Mouse (Mus musculus) spleen, adult 12 weeks (tissue): ENCODE results near the gene Tm4sf20.

ENCODE experiments used
- DNase-seq: peaks from one replicate; pipeline ENCODE4 v3.0.0; 2022; ENCODE audit warnings: low spot score

Gene Tm4sf20

DNA sequence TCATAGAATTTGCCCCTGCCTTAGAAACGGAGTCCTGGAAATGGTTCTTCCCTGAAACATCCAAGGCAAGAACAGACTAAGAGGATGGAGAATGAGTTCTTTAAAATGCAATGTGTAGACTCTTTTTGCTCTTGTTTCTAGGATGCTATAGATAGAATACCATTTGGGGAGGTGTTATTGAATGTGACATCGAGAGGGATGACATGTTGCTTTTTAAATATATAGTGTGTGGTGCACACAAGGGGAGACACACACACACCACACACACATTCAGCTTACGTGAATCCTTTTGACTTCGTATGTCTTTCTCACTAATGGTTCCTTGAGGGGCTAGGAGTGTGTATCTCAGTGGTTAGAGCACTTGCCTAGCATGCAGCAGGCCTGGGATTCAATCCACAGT, 7.0 kb upstream of the Tm4sf20 start:
- DNase-seq, result no peak

GRCm38 (mm10) chr1:82773208-82773607, 4.9 kb upstream of the Tm4sf20 start:
- no peak for DNase-seq

GRCm38 (mm10) chr1:82772428-82772827, 4.2 kb upstream of the Tm4sf20 start:
- DNase-seq, result no peak

DNA sequence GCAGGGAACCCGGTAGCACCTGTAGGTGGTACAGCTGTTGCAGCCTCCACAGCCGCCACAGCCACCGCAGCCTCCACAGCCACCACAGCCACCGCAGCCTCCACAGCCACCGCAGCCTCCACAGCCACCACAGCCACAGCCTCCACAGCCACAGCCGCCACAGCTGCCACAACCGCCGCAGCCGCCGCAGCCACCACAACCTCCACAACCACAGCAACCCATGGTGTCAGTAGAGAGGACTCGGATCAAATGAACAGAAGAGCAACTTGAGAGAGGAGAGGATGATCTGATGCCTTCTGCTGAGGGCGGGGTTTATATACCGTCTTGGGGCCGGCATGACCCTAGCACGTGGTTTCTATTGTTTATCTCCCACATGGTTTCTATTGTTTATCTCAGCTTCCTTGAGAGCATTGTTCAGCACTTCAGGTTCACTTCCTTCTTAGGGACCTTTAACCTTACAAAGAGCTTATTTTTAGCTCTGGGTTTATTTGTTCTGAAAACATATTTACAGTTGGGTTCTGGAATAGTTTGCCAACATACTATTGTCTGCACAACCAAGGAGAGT, 2.8 kb upstream of the Tm4sf20 start, which contains the start of gene Gm47791:
TSS of gene Gm47791 (minus strand) at position 222 of the 565 bp plus-strand sequence.
- DNase-seq, result no peak

DNA sequence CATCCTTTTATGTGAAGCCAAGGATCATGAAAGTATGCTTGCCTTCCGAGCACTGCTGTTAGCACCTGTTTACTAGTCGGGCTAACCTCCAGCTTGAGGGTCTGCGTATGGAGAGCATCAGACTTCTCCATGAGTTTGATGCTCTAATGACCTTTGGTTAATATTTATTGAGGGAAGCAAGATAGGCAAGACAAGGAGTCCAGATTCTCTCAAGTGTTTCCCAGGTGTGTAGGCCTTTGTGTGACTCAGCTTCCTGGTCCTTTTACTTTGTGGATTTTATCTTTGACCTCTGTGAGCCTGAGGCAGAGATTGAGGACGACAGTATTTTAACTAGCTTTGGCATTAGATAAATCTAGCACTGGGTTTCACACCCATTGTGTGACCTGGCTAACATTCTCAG, 1.6 kb downstream of the Tm4sf20 start:
- DNase-seq, result no peak

GRCm38 (mm10) chr1:82766227-82766626, 2.0 kb downstream of the Tm4sf20 start:
- no peak for DNase-seq

DNA sequence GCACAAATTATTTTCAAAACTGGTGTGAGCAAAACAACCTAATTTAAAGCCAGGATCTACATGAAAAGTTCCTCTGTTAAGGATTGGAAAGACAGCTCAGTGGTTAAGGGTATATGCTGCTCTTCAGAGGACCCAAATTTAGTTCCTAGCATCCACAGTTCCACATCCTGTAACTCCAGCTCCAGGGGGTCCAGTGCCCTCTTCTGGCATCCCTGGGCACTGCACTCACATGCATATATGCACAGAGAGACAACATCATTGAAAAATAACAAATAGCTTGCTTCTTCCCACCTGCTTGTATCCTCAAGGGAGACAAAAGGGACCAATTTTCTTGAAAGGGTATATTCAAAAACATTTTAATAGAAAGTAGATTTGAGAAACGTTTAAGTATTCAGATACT, 6.0 kb downstream of the Tm4sf20 start:
- no peak for DNase-seq

DNA sequence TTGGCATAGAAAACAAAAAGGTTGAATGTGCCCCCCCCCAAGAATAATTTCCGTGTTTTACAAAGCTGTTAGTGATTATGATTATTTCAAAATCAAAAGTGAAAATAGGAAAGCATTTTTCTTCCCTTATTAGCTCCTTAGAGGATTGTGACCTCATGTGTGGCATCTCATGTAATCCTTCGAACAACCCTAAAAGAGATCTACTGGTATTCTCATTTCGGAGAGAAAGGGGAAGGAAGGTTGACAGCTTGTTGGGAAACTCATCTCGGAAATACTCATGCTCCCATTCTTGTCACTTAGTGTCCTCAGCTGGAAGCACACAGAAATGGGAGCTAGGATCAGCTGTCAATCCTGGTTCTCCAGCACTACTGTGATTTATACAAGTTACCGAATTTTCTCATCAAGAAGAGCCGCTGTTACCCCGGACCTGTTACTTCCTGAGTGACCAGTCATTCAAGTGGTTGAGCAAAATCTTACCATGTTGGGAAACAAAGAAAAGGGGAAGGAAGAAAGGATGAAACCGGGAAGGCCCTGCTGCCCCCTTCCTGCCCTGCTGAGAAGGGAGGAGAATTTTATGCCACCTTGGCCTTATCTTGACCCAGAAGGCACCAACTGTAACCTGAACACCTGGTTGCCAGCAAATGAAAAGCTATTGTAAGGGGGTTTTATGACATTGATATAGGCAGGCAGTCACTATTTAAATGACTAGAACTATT, 6.6 kb downstream of the Tm4sf20 start:
- no peak for DNase-seq

- no peak for DNase-seq
These were observed 8.7 kb downstream of the Tm4sf20 start for GRCm38 (mm10) chr1:82759520-82759919.

DNA sequence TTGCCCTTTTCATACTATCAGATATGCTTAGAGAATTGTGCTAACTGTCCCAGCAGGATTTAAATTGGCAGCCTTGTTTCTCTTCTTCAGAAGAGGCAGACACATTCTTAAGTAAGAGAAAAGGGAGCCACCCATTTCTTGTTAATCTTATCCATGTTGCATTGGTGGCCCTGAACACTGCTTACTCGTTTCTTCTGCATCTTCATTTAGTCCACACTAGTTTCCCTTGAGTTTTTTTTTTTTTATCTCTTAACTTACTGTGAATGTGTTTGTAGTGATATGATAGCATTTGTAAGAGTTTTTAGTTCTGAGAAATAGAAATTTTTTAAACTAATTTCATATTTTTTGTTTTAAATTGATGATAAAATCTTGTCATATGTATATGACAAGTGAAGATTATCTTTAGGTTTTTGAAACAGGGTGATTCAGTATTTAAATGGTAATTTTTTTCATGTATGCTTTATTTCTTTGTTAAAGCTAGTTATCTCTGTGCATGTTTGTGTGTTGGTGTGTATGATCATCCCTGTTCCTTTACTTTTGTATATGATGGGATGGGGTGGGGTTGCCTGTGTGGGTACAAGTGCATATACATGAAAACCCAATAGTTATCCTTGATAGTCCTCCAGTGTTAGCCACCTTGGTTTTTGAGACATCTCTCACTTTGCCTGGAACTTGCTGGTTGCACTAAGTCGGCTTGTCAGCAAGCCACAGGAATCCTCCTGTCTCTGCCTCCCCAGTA, 20.4 kb downstream of the Tm4sf20 start:
- DNase-seq, result no peak

DNA sequence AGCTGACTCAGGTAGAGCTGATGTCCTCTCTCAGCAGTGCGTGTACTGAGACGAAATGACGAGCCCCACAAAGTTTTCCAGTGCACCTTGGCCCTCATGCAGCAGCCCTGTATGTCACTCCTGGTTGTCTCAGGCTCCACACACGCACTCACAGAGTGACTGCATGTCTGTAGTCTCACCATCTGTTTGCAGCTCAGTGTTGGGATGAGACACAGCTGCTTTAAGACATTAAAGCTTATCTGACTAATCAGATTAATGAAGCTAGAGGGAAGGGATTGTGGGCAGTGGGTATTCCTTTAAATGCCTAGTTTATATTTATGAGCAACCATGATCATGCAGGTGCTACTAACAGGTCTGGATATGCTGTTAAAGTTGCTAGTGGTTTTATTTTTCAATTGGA, 21.9 kb downstream of the Tm4sf20 start:
- no peak for DNase-seq

DNA sequence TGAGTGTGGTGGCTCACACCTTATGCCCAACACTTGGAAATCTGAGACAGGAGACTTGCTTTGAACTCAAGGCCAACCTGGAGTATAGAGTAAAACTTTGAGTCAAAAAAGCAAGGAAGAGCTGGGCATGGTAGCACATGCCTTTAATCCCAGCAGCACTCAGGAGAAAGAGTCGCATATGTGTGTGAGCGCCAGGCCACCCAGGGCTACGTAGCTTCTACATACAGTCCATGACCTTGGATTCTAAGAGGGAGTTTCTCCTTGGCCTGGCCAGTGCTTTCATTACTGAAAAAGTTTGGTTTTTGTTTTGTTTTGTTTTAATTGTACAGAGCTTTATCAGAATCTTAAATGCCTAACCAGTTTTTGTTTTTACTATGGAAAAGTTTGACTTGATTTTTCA, 24.3 kb downstream of the Tm4sf20 start:
- no peak for DNase-seq

DNA sequence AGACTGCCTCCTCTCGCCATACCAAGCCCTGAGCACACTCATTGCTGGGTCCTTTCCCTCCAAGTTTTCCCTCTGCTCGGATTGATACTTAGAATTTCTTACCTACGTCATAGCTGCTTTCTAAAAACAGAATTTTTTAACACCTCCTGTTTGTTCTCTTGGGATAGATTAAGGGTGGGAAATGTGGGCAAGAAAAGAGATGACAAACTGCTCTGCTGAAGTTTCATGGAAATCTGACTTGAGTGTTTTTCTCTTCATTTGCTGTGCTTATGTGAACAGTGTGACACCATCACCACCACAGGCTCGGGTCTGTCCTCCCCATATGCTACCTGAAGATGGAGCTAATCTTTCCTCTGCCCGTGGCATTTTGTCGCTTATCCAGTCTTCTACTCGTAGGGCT, 26.7 kb downstream of the Tm4sf20 start:
- no peak for DNase-seq

DNA sequence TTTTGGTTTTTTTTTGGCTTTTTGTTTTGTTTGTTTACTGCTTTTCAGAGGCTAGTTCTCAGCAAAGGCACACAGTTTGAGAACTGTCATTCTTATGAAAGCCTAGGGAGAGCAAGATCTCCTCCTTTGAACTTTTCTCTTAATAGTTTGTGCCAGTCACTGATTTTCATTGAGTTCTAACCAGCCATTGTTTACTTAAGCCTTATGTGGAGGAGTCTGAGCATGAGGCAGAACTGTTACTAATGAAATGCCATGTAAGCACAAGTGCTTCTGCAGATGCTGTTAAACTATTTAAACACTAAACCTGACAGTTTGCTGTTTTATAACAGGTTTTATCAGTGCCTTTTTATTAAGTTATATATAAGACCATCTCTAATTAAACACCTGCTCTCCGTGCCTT, 30.2 kb downstream of the Tm4sf20 start:
- no peak for DNase-seq

GRCm38 (mm10) chr1:82733357-82733756, 34.9 kb downstream of the Tm4sf20 start:
- no peak for DNase-seq

DNA sequence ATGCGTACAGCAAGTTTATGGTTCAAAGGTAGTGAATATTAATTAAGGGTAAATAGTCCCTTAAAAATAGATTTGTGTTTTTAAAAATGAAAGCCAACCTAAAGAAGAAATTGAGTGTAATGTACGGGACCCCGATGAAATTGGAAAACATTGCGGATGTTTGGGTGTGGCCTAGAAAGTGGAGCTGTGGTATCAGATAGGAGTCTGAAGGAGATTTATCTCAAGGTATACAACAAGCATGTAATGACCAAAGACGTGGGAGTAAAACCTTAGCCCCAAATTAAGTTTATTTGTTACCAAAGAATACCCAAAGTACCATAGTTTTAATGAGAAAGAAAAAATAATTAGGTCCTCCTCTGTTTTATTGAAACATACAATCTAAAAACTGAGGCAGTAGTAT, 41.8 kb downstream of the Tm4sf20 start:
- DNase-seq, result no peak

DNA sequence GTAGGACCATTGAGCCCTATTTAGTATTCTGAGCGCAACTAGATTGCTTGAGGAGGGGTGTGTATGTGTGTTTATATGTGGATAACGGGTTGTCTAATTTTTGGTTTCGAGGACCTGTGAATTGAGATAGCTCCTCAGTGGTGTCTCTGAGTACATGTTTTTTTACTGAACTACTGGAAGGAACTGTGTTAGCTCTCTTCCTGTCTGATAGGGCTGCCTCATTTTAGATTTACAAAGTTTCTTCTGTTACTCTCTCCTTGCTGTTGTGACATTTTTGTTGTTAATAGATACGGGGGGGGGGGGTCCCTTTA, 42.4 kb downstream of the Tm4sf20 start:
- no peak for DNase-seq

GRCm38 (mm10) chr1:82725026-82725874, 43.0 kb downstream of the Tm4sf20 start:
- DNase-seq, result peak; percentile 28

DNA sequence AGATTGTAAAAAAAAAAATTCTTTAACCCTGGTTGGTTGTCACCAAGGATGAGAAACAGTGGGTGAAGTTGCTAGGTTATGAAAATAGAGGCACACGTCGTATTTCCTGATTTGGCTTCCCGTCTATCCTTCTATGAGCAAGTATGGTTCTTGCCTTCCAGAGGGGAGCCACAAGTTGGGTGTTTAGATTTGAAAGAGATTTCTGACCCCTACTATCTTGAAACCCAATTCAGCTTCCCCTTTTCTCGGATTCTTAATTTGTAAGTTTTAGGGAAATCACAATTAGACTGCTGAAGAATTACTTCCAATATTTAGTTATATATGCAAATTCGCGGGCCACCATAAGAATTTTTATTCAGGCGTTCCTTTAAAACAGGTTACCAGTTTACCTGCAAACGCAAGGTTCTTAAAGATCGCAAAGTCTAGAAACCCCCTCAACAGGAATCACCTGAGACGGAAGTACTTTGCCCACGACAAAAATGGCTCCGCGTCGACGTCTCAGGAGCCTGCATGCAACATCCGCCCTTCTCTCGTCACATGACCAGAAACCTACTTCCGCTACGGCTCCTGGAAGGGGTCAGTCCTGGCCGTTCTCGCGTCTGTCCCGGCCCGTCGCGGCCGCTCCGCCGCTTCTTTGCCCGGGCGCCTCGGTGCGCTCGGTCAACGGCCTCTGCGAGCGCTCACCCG, 43.8 kb downstream of the Tm4sf20 start, which contains the start of gene Mff:
TSS of gene Mff (plus strand) at position 552 of the 687 bp plus-strand sequence.
- peak; percentile 90 for DNase-seq

DNA sequence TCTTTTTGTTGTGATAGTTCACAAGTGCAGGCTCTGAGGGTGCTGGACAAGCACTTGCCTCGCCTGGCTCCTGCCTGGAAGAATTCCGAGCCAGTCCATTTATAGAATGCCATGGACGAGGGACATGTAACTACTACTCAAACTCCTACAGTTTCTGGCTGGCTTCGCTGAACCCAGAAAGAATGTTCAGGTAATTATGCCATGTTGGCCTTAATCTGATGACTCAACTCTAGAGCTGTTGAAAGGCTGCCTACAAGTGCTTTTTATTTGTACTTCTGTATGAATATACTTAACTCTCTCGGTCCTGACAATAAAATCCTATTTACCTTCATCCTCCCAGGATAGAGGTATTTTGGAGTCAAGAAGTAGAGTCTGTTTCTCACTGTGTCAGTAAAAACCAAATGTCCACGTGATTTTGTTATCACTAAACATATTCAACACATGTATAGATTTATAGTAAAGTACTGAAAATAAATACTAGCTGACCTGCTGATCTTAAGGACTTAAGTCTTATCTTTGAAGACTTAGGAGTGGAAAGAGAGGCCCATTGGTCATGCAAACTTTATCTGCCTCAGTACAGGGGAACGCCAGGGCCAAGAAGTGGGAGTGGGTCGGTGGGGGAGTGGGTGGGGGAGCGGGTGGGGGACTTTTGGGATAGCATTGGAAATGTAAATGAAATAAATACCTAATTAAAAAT, 50.3 kb downstream of the Tm4sf20 start:
- DNase-seq, result no peak
